Mouse (Mus musculus): ENCODE measurements at regions not wholly inside any gene's neighbourhood (a gene's known extent, or its start where the extent isn't known, plus 50 kb on each side); places are given as distances from the start of the nearest gene placed in this dataset.

DNA sequence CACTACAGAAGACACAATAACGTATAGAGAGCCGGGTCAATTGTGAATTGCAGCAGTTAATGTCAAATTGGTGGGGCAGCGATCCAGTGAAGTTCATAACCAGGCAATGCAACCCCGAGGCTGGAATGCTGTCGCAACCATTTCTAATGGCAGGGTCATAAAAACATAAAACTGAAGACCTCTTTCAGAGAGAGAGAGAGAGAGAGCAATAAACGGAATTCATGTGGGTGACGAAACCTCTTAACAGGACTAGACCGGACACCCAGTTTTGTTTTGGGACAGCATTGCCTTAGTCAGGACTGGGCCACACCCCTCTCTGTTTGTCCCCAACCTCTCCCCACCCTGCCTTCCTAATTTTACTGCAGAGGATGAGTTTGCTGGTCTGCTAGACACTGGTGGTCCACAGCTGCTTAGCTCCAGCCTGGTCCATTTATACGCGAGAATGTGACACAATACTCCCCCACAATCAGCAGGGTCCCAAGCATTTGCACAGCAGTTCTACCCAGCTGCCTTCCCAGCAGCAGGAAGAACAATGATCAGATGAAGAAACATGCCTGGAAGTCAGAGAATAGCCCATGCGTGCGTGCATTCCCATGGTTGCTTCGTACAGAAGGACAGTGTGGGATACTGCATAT, 115.6 kb upstream of the Prickle1 start:
- Histone ChIP-seq H3K36me3 (ENCODE audit: control insufficient read depth, insufficient read depth, low read length) (no peaks in the 10 kb centered on the region), H3K4me1 (replicated peaks; ENCODE audit: control insufficient read depth, insufficient read depth, low read length) (peaks cover 17% of the 10 kb centered on the region), H3K27me3 (ENCODE audit: control insufficient read depth, insufficient read depth, low read length) (no peaks in the 10 kb centered on the region), H3K27ac (ENCODE audit: control insufficient read depth, insufficient read depth, low read length) (no peak overlapping the region), H3K4me3 (ENCODE audit: control insufficient read depth, insufficient read depth, low read length) (no peak overlapping the region)
- WGBS: 95% methylated on average over 13 of the region's 13 CpGs
- DNase-seq: no peak
- TF ChIP-seq CTCF (IDR thresholded peaks at IDR 0.05; ENCODE audit: borderline replicate concordance, control insufficient read depth, extremely low read depth, insufficient read depth, low read length, poor library complexity) (no peak), POLR2A (IDR thresholded peaks at IDR 0.05; ENCODE audit: control insufficient read depth, extremely low read depth, insufficient read depth, low read length, poor library complexity) (no peak)

DNA sequence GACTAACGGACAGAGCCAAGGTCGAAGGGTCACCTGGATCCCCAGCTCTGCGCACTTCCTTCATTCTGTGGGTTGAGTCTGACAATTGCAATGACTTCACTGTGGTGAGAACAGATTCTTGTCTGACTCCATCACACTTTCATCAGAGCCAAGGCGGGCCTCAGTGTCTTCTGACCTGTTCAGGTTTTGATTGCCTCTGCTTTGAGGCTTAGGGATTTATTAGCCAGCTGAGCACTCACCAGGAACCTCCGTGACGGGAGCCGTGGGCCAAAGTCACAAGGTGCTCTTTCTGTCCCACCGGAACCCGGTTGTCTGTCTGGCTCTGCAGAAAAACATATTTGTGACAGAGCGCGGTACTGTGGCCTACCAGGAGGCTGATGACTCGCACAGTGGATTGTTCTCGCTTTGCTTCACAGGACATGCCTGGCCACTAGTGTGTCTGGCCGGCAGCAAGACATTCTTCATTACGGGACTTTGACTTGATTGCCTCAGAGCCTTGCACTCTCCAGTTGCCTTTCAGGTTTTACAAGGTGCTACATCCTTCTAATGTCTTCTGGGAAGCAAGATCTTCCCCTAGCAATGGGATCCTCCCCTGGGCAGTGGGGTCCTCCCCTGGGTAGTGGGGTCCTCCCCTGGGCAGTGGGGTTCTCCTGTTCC, 114.9 kb upstream of the Prickle1 start:
- no peaks in the 10 kb centered on the region for H3K36me3 ChIP-seq (ENCODE audit: control insufficient read depth, insufficient read depth, low read length)
- WGBS: 95% methylated on average over 15 of the region's 15 CpGs
- no peak for DNase-seq
- TF ChIP-seq POLR2A (IDR thresholded peaks at IDR 0.05; ENCODE audit: control insufficient read depth, extremely low read depth, insufficient read depth, low read length, poor library complexity) (no peak), CTCF (IDR thresholded peaks at IDR 0.05; ENCODE audit: borderline replicate concordance, control insufficient read depth, extremely low read depth, insufficient read depth, low read length, poor library complexity) (no peak)
- no peaks in the 10 kb centered on the region for H3K27me3 ChIP-seq (ENCODE audit: control insufficient read depth, insufficient read depth, low read length)
- no peak overlapping the region for H3K4me3 ChIP-seq (ENCODE audit: control insufficient read depth, insufficient read depth, low read length)
- H3K4me1 ChIP-seq (replicated peaks; ENCODE audit: control insufficient read depth, insufficient read depth, low read length): peaks cover 17% of the 10 kb centered on the region
- no peak overlapping the region for H3K27ac ChIP-seq (ENCODE audit: control insufficient read depth, insufficient read depth, low read length)

DNA sequence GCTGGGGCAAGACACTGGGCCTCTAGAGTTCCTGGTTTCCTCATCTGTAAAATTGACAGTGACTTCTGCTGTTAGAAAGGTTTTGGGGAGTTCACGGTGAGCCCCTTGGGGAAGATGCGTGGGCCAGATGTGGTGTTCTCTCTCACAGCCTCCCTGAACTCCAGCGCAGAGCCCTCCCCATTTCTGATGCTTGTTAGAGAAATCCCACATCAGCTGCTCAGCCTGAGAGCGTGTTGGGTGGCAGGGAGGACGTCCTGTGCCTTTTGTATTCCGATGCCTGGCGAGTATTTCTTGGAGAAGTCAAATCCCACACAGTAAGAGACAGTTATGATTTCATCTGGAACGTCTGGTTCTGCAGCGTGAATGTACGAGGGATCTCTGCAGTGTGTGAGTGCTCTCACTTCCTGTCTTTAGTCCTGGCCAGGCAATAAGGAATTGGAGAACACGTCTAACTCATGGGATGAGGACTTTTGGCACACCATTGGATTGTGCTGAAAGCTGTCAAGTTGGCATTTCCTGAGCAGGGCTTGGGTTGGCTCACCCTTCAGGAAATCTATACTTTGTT, 110.8 kb upstream of the Prickle1 start:
- Histone ChIP-seq H3K4me1 (replicated peaks; ENCODE audit: control insufficient read depth, insufficient read depth, low read length) (peaks cover under 1% of the 10 kb centered on the region; the same call in 1 of the 2 replicates), H3K27ac (ENCODE audit: control insufficient read depth, insufficient read depth, low read length) (no peak overlapping the region)

DNA sequence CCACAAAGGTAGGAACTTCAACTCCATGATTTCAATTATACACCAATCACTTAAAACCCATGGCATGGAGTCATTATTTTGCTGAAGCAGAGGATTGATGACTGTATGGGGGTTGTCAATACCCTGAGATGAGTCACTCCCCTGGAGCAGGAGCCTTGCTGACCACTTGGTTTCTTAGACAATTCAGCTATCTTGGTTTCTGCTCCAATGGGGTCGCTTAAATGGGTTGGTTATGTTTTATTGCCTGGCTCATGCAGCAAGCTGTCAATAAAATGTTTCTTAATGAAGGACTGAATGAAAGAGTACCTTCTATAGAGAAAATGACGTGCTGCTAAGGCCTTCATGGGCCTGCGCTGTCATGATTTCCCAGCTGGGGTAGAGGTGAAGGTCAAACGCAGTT, 110.0 kb upstream of the Prickle1 start:
- Histone ChIP-seq H3K27me3 (ENCODE audit: control insufficient read depth, insufficient read depth, low read length) (no peaks in the 10 kb centered on the region), H3K4me3 (ENCODE audit: control insufficient read depth, insufficient read depth, low read length) (no peak overlapping the region), H3K4me1 (replicated peaks; ENCODE audit: control insufficient read depth, insufficient read depth, low read length) (no peaks in the 10 kb centered on the region), H3K27ac (ENCODE audit: control insufficient read depth, insufficient read depth, low read length) (no peak overlapping the region), H3K36me3 (ENCODE audit: control insufficient read depth, insufficient read depth, low read length) (no peaks in the 10 kb centered on the region)
- 93% methylated on average over 4 of the region's 4 CpGs for WGBS
- no peak for TF ChIP-seq POLR2A (IDR thresholded peaks at IDR 0.05; ENCODE audit: control insufficient read depth, extremely low read depth, insufficient read depth, low read length, poor library complexity)
- no peak for TF ChIP-seq CTCF (IDR thresholded peaks at IDR 0.05; ENCODE audit: borderline replicate concordance, control insufficient read depth, extremely low read depth, insufficient read depth, low read length, poor library complexity)
- DNase-seq: no peak

More for the DNA sequence above, 110.8 kb upstream of the Prickle1 start:
- H3K36me3 ChIP-seq (ENCODE audit: control insufficient read depth, insufficient read depth, low read length): no peaks in the 10 kb centered on the region
- DNase-seq: no peak
- WGBS: 81% methylated on average over 11 of the region's 11 CpGs
- no peak for TF ChIP-seq POLR2A (IDR thresholded peaks at IDR 0.05; ENCODE audit: control insufficient read depth, extremely low read depth, insufficient read depth, low read length, poor library complexity)
- TF ChIP-seq CTCF (IDR thresholded peaks at IDR 0.05; ENCODE audit: borderline replicate concordance, control insufficient read depth, extremely low read depth, insufficient read depth, low read length, poor library complexity): no peak
- no peak overlapping the region for H3K4me3 ChIP-seq (ENCODE audit: control insufficient read depth, insufficient read depth, low read length)
- no peaks in the 10 kb centered on the region for H3K27me3 ChIP-seq (ENCODE audit: control insufficient read depth, insufficient read depth, low read length)

DNA sequence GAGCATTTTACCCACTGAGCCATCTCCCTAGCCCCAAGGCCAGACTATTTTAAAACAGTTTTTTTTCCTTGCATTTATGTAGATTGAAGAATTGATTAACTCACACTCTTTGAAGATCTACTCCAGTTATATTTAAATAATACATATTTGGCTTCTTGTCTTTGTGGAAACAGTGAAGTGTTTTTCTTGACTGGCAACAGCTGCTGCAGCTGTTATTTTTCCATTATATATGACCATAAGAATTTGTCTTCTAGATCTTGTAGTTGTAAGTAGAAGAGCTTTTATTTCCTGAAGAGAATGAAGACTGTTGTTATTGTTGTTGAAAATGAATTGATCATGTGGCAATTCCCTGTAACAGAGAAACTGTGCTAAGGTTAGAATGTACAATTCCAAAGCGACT, 109.4 kb upstream of the Prickle1 start:
- Histone ChIP-seq H3K27ac (ENCODE audit: control insufficient read depth, insufficient read depth, low read length) (no peak overlapping the region), H3K4me1 (replicated peaks; ENCODE audit: control insufficient read depth, insufficient read depth, low read length) (no peaks in the 10 kb centered on the region), H3K4me3 (ENCODE audit: control insufficient read depth, insufficient read depth, low read length) (no peak overlapping the region), H3K27me3 (ENCODE audit: control insufficient read depth, insufficient read depth, low read length) (no peaks in the 10 kb centered on the region), H3K36me3 (ENCODE audit: control insufficient read depth, insufficient read depth, low read length) (no peaks in the 10 kb centered on the region)
- DNase-seq: no peak
- WGBS: 95% methylated on average over 1 of the region's 1 CpGs
- TF ChIP-seq POLR2A (IDR thresholded peaks at IDR 0.05; ENCODE audit: control insufficient read depth, extremely low read depth, insufficient read depth, low read length, poor library complexity) (no peak), CTCF (IDR thresholded peaks at IDR 0.05; ENCODE audit: borderline replicate concordance, control insufficient read depth, extremely low read depth, insufficient read depth, low read length, poor library complexity) (no peak)

DNA sequence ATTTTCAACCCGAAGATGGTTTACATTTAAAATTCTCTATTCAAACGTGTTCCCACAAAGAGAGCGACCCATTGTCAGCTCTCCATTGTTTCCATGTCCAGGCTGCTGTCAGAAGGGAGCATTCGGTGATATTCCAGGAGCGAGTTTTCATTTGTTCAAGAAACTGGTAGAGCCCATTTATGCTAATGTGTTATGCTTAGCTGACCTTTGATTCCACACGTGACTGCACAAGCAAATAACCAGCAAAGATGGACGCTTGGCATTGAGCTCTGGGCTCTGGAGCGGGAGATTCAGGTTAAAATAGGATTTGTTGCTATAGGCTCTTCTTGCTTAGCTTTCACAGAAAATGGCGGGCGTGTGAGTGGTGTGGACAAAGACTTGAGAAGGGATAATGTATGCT, 105.3 kb upstream of the Prickle1 start:
- DNase-seq: no peak
- H3K4me3 ChIP-seq (ENCODE audit: control insufficient read depth, insufficient read depth, low read length): no peak overlapping the region
- WGBS: 98% methylated on average over 10 of the region's 10 CpGs
- no peaks in the 10 kb centered on the region for H3K27me3 ChIP-seq (ENCODE audit: control insufficient read depth, insufficient read depth, low read length)
- H3K36me3 ChIP-seq (ENCODE audit: control insufficient read depth, insufficient read depth, low read length): no peaks in the 10 kb centered on the region
- no peak overlapping the region for H3K27ac ChIP-seq (ENCODE audit: control insufficient read depth, insufficient read depth, low read length)
- TF ChIP-seq CTCF (IDR thresholded peaks at IDR 0.05; ENCODE audit: borderline replicate concordance, control insufficient read depth, extremely low read depth, insufficient read depth, low read length, poor library complexity) (no peak), POLR2A (IDR thresholded peaks at IDR 0.05; ENCODE audit: control insufficient read depth, extremely low read depth, insufficient read depth, low read length, poor library complexity) (no peak)
- H3K4me1 ChIP-seq (replicated peaks; ENCODE audit: control insufficient read depth, insufficient read depth, low read length): no peaks in the 10 kb centered on the region
